Mouse (Mus musculus) kidney, postnatal 36 days (tissue): ENCODE measurements at regions not wholly inside any gene's neighbourhood (a gene's known extent, or its start where the extent isn't known, plus 50 kb on each side); places are given as distances from the start of the nearest gene placed in this dataset.
A peak's percentile ranks its signal among the peaks of the same experiment; 100 is the strongest.

Experiments
- DNase-seq, 2 experiments: peaks; one replicate each; pipeline ENCODE4 v3.0.0; 2021 to 2022; ENCODE audit warnings: mixed read lengths in 2 of 2

DNA sequence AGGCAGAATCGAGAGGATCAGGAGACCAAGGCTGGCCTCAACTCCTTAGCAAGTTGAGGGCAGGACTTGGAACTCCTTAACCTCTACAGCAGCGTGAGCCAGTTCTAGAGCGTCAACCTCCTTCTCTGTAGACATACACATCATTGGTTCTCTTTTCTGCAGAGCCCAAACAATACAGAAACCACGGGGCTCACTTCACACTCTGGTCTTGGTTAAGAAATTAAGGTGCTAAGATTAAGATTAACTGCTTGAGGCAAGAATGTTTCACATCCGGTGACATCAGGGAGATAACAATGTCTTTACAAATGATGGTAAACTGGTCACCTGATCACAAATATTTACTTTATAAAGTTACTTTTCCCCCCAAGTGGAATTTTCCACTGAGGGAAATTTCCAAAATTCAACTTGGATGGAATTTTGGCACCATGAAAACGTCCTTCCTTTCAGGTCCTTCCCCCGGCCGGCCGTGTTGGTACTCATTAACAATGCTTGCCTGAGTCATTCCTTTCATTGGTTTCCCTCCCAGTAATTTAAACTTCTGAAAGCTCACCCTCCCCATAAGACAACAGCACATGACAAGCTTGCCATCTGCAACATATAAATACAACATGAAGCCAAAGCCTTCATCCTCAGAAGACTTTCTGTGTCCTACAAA is 77.3 kb upstream of the Kdm7a start:
- DNase-seq = peak; percentile 66 to 72

DNA sequence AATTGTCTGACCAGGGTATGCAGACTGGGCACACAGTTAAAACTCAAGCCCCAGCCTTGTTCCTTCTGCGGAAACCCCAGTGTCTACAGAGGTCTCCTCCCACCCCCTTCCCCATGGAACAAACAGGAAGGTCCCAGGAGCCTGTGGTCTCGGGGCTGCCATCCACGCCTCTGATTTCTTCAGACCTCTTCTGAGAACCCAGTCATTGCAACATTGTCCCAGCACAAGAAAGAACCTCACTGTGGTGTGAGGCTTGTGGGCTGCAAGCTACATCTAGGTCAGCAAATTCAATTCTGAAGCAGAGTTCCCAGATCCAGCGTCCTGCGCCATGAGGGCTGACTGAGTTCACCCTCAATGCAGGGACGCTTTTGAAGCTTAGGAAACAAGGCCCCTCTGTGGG is 71.7 kb upstream of the Kdm7a start:
- no peak for DNase-seq

DNA sequence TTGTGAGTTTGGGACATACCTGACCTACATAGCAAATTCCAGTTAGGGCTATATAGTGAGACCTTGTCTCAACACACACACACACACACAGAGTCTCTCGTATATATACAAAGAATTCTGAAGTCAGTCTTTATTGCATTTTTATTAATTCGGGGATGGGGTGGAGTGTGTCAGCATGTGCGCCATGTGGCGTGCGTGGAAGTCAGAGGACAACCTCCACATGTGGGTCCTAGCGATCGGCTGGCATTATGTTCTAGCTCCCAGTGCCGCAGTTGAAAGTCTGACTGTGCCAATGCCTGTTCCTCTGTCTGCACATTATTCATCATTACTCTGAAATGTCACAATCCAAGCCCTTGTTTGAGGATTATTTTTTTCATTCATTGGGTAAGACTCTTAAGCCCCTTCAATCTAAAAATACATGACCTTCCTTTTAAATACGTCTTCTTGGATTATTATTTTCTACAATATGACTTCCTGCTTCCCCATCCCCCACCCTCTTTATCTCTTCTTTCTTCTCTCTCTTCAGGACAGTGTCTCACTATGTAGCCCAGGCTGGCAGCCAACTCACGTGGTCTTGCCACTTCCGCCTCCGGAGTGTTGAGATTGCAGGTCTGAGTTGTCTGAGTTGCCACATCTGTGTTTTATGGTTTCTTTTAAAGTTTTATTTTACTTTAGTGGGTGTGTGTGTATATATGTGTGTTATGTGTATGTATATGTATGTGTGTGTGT is 68.3 kb upstream of the Kdm7a start:
- DNase-seq = no peak

DNA sequence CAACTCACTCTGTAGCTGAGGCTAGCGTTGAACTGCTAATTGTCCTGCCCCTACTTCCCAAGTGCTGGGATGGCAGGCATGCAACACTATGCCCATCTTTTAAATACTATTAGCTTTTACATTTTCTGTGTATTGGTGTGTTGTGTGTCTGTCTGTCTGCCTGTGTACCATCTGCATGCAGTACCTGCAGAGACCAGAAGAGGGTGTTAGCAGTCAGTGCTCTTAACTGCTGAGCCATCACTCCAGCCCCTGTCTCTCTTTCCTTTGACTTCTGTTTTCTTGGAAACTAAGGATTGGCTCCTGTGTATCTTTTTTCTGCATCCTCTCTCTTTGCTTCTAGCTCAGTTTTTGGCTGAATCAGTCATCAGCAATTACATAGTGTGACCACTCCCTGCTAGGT is 66.8 kb upstream of the Kdm7a start:
- no peak for DNase-seq

- DNase-seq = no peak
Observed at GRCm38 (mm10) chr6:39270457-39270856, 63.9 kb upstream of the Kdm7a start.

- DNase-seq = no peak
Observed at GRCm38 (mm10) chr6:39269706-39270105, 63.1 kb upstream of the Kdm7a start.

DNA sequence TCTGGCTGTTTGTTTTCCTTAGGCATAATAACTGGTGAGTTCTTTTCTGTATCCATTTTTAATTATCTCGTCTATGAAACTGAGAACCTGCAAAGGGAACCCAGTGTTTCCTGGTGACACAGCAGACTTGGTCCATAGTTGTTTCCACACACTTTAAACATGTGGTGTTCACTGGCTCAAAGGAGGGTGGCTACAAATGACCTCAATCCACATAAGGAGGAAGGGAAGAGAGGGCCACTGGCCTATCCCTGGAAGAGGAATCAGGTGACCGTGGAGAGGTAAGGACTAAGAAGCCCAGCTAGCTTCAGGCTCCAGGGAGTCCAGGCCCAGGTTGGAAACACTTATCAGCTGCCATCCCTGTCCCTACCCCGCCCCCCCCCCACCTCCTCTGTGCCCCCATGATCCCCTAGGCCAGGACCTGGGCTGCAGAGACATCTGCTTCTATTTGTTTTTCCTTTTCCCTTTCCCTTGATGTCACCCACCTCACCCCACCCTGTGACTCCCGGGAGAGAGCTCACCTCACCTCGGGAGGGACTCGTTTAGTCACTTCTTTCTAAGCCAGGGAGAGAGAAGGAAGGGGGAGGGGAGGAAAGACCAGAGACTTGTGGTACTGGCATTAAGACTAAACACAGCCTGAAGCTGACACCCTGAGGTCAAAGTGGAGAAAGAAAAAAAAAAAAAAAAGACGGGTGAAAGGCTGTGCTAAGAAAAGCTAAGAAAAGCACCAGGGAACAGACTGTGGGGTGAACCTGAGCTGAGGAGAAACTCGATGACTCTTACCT is 62.2 kb upstream of the Kdm7a start:
- no peak for DNase-seq

GRCm38 (mm10) chr6:39264722-39265121 is 58.1 kb upstream of the Kdm7a start:
- DNase-seq = peak; percentile 78 to 87

GRCm38 (mm10) chr6:39263615-39264014 is 57.0 kb upstream of the Kdm7a start:
- DNase-seq = no peak

DNA sequence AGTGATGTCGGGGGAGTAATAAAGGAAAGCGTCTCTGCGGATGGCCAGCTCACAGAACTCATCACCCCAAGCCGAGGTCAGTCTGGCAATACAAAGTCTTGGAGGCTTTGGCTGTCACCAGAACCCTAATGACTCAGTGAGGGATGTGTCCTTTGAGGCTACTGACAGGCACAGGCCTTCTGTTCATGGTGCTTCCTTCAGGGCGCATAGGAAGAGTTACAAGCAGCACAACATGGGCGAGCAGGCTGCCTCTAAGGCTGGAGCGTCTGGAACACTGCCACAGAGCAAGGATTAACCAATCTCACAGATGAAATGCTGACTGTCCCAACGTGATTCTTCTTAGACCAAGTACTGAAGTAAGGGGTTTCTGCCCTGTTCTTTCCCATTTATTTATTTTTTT is 55.4 kb upstream of the Kdm7a start:
- no peak for DNase-seq

DNA sequence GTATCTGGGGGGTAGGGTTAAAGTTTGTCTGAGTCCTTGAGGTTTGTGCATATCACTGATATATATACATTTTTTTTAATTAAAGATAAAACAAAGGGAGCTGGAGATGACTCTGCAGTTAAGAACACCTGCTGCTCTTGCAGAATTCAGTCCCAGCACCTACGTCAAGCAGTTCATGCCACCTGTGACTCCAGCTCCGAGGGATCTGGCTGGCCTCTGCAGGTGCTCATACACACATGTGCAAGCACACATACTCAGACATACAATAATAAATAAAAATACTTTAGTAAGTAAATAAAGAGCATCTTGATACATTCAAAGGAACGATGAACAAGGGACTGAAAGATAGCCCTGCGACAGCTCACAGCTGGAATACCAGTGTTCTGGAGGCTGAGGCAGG is 53.9 kb upstream of the Kdm7a start:
- DNase-seq = no peak

DNA sequence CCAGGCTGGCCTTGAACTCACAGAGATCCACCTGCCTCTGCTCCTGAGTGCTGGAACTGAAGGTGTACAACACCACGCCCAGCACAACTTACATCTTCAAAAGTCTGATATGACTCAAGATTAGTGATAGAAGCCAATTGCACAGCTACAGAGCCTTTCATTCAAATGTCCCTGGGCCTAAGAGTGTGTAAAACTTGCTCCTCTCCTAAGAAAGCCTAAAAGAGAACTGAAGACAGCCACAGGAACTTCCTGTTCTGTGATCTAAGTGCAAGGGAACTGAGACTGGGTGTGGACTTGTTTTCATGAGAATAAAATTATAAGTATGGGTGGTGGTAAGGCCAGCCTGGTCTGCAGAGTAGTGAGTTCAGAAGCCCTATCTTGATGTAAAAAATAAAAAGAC is 52.5 kb upstream of the Kdm7a start:
- no peak for DNase-seq

GRCm38 (mm10) chr6:39258656-39259055 is 52.1 kb upstream of the Kdm7a start:
- no peak for DNase-seq

DNA sequence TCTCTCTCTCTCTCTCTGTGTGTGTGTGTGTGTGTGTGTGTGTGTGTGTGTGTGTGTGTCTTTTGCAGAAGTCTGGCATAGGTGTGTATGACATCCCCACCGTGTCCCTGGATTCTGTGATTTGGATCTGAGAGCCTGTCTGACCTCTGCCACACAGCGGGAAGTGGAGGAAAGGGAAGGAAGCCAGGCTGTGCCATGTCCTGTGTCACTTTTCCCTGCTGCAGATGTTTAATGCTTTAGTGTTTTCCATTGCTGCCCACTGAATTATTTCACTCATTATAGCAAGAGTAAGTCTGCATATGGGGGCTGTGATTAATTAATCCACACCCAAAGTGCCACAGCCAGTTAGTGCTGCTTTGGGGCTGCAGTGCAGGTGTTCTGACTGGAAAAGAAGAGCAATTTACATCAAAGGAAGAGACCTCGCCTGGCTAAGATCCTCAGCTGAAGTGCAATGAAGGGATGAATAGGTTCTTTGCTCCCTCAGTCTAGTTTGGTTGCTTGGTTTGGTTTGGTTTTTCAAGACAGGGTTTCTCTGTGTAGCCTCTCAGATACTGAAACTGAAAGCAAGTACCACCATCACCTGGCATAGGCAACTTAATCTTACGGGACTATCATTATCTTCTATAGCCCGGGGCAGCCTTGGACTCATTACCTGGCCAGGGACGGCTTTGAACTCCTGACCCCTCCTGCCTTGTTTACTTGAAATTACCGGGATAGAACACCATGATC is 51.2 kb upstream of the Kdm7a start:
- DNase-seq = no peak

- peak; percentile 37 to 57 for DNase-seq
Observed at GRCm38 (mm10) chr6:39257111-39257571, 50.6 kb upstream of the Kdm7a start.

DNA sequence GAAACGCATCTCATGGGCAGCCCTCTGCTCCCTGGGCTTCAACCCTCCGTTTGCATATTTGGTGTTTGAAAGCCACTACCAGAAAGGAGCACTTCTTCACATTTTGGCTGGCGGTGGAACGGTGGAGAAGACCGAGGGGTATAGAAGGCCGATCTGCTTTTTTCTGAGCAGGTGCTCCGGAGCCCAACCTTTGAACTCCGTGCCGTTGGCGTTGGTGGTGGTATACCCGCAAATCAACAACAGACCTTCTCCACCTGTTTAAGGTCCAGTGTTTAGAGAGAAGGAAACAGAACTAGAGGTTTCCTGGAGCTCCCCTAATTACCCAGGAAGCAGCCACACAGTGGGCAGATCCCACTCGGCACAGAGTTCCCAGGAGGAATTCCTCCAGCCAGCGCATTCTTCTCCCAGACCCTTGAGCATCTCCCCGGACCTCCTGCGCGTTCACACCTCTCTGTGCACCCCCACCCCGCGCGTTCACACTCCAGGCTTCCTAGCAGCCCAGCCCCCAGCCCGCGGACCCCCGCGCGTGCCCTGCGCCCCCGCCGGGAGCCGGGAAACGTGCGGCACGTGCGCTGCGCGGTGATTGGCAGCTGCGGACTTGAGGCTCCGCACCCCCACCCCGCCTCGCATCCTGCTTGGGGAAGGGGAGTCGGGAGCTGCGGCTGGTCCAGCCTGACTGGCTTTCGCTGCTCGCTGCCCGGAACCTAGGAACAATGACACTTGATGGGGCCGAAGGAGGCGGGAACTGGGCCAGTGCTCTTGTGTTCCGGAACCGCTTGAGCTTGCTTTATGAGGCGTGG is 49.9 kb upstream of the Kdm7a start:
- peak; percentile 58 to 72 for DNase-seq
